Mouse (Mus musculus): Measurements from ENCODE around the gene Tex2.

DNA sequence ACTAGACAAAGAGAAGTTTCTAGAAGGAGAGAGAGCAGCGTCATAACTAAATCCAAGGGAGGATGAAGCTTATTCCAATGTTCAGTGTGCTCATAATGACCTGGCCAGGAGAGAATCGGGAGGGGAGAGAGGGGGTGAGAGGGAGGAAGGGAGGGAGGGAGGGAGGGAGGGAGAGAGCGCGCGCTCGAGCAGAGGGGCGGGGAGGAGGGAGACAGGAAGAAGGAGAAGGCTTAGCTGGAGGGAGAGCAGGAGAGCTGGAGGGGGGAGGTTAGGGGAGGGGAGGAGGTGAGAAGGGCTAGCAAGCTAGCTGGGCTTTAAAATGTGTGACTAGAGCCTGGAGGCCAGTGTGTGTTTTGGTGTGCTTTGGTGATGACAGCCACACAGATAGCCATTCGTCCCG lies 26.8 kb upstream of the Tex2 start:
- TF ChIP-seq POLR2A (IDR thresholded peaks at IDR 0.05; ENCODE audit: low read depth, low read length) (no peak), CHD2 (IDR thresholded peaks at IDR 0.05; ENCODE audit: low read length) (no peak), GABPA (IDR thresholded peaks at IDR 0.05; ENCODE audit: insufficient replicate concordance, low read depth, low read length) (no peak), USF1 (IDR thresholded peaks at IDR 0.05; ENCODE audit: low read depth, low read length) (no peak), CTCF (conservative IDR thresholded peaks at IDR 0.05 in 1 of 2, IDR thresholded peaks at IDR 0.05 in 1 of 2; ENCODE audit: low read depth in 2 of 2, low read length in 2 of 2) (no peak), MAZ (IDR thresholded peaks at IDR 0.05; ENCODE audit: low read depth, low read length) (no peak)

All from CH12.LX (cell line).